Mouse (Mus musculus): ENCODE measurements at regions not wholly inside any gene's neighbourhood (a gene's known extent, or its start where the extent isn't known, plus 50 kb on each side); places are given as distances from the start of the nearest gene placed in this dataset.

DNA sequence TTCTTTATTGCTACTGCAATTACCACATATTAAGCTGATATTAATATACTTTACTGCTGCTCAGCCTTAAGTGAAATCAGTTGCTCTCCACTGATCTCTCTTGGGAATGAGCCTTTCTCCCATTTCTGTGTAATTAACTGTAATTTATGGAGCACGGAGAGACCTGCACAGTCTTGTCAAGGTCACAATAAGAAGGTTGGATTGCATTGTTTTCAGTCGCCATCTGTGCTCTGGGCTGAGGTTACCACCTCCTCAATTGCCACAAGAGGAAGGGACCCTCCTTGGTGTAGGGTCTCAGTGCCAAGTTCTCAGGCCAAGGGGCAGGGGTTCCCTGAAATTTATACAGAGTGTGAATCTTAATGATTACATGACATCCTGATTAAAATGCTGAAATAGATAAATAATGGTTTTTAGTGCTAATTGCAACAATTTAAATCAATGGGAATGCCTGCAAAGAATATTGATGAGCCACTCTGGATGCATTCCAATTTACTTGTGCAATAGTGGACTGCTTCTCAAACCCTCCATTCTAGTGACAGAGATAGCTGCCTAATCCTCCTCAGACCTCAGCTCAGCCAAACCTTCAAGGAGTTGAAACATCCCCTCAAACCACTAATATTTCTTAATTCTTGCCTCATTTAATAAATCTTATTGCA is 332.3 kb downstream of the Mat2b start:
- no peak for DNase-seq (ENCODE audit: low read depth, low spot score)
